Mouse (Mus musculus) erythroblast, embryonic 14.5 days (primary cell): Measurements from ENCODE around the gene Fam89a.

ENCODE experiments used
- GATA1 ChIP-seq: IDR thresholded peaks from 2 replicates; pipeline ENCODE4 v1.6.1; 2012; ENCODE audit warnings: low read length, inconsistent platforms, mixed read lengths
- TAL1 ChIP-seq: IDR thresholded peaks from 3 replicates; pipeline ENCODE4 v1.6.1; 2012; ENCODE audit warnings: low read length, inconsistent platforms, mixed read lengths

- TF ChIP-seq GATA1 (no peak), TAL1 (no peak)
Observed at GRCm38 (mm10) chr8:124754101-124754791, 2.6 kb upstream of the Fam89a start.
